Mouse (Mus musculus) hindbrain, embryonic 13.5 days (tissue): Measurements from ENCODE around the gene Lrit3. TPM values are rescaled to one million over a fixed set of nuclear protein-coding genes. Genes with fewer than 3 reads are reported as not detected.
"Not testable (repeated sequence)": the region's sequence is repeated elsewhere in the genome, so short reads cannot be mapped to it uniquely, and the experiment has no call there.

Experiments used
- ATAC-seq: fragments of 200-750 bp; cut with Nextera tagmentation; 2 replicates; pipeline ENCODE4 v1.8.0; 2017; ENCODE audit warnings: moderate TSS enrichment; ENCODE audit not compliant: low FRiP score
- H3K27ac ChIP-seq: fragments of 300-500 bp; sonication (generic); 2 replicates; pipeline ENCODE4 v1.5.1; 2015; ENCODE audit warnings: inconsistent platforms, mild to moderate bottlenecking, moderate library complexity
- H3K27me3 ChIP-seq: fragments of 300-500 bp; sonication (generic); 2 replicates; pipeline ENCODE4 v1.6.1; 2015; ENCODE audit warnings: mild to moderate bottlenecking, inconsistent platforms
- H3K36me3 ChIP-seq: fragments of 300-500 bp; sonication (generic); 2 replicates; pipeline ENCODE4 v1.6.1; 2015; ENCODE audit warnings: mild to moderate bottlenecking, inconsistent platforms
- H3K4me1 ChIP-seq: fragments of 300-500 bp; sonication (generic); replicated peaks from 2 replicates; pipeline ENCODE4 v1.6.1; 2015; ENCODE audit warnings: inconsistent platforms
- H3K4me2 ChIP-seq: fragments of 300-500 bp; sonication (generic); 2 replicates; pipeline ENCODE4 v1.6.1; 2015; ENCODE audit warnings: inconsistent platforms, mild to moderate bottlenecking, moderate library complexity
- H3K4me3 ChIP-seq: fragments of 300-500 bp; sonication (generic); 2 replicates; pipeline ENCODE4 v1.5.1; 2015; ENCODE audit warnings: mild to moderate bottlenecking, inconsistent platforms
- H3K9ac ChIP-seq: fragments of 300-500 bp; sonication (generic); 2 replicates; pipeline ENCODE4 v1.6.1; 2015; ENCODE audit warnings: mild to moderate bottlenecking, inconsistent platforms
- H3K9me3 ChIP-seq: fragments of 300-500 bp; sonication (generic); 2 replicates; pipeline ENCODE4 v1.6.1; 2016; ENCODE audit warnings: inconsistent platforms
- WGBS: fragments of 180-500 bp; shearing (Covaris S2); methylation state at CpG from one replicate; pipeline ENCODE4 v1.1.7; 2015; 5-methylcytosine and 5-hydroxymethylcytosine counted together
- polyA plus RNA-seq: library from polyadenylated mRNA; unstranded; fragments of >200 nt; fragmentation: Nextera tagmentation; extraction: Ambion mirVana; gene quantifications from 2 replicates; pipeline ENCODE4 v1.2.1, GENCODE M21; 2015

Gene Lrit3
- polyA plus RNA-seq, 1 experiment from 2014 or later, result not detected

DNA sequence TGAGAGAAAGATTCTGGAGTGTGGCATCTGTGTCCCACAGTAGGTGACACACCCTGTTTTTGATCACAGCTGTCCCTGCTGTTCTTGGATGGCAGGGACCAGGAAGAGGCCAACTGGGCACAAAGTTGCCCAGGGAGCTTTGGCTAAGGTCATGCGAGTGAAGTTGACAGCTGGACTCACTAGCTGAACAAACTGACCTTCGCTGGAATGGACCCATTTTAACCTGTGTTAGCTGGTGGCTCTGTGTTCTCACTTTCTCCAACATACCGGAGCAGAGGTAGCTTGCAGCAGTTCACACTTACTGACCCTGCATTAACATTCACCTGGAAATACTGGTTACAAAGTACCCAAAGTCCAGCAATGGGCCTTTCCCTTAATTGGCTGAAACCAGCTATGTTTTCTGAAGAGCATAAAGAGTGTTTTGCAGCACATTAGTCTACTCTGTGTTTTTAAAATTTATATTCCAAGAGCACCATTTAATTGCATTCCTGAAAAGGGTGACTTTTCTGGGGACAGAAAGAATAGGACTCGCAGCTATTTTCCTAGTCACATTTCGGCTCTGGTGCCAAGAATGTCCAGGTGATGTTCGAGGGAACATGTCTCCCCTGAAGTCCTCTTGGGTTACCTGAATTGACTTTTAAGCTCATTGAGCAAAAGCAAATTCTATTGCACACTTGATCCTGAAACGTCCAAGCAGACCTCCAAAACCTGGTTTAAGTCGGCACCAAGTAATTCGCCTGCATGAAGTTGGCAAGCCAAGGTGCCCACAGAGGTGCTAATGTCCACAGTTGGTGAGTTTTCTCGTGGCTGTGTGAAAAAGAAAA is 36.6 kb downstream of the Lrit3 start:
- Histone ChIP-seq H3K27me3 (no peaks in the 10 kb centered on the region), H3K4me3 (no peak overlapping the region), H3K4me1 (no peaks in the 10 kb centered on the region), H3K4me2 (no peak overlapping the region), H3K9me3 (no peaks in the 10 kb centered on the region), H3K9ac (no peak overlapping the region), H3K36me3 (no peaks in the 10 kb centered on the region), H3K27ac (no peak overlapping the region)
- WGBS, result 88% methylated on average over 10 of the region's 10 CpGs
- no peak for ATAC-seq

DNA sequence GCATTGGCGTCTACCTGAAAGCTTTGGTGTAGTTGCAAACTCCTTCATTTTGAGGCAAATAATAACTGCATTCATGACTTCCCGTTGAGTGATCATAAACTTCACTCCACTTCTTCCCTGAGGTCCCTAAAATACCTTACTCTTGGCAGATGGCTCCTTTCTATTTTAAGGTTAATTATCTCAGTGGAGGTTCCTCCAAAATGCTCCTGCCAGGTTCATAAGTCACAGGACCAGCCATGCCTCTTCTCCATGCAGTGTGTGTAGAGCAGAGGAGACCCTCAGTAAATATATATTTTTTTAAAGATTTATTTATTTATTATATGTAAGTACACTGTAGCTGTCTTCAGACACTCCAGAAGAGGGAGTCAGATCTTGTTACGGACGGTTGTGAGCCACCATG is 37.7 kb downstream of the Lrit3 start:
- Histone ChIP-seq H3K27me3 (no peaks in the 10 kb centered on the region), H3K4me2 (no peak overlapping the region), H3K4me3 (no peak overlapping the region), H3K27ac (no peak overlapping the region), H3K9ac (no peak overlapping the region), H3K36me3 (no peaks in the 10 kb centered on the region), H3K4me1 (no peaks in the 10 kb centered on the region), H3K9me3 (no peaks in the 10 kb centered on the region)
- WGBS, result 90% methylated on average over 4 of the region's 4 CpGs
- no peak for ATAC-seq

DNA sequence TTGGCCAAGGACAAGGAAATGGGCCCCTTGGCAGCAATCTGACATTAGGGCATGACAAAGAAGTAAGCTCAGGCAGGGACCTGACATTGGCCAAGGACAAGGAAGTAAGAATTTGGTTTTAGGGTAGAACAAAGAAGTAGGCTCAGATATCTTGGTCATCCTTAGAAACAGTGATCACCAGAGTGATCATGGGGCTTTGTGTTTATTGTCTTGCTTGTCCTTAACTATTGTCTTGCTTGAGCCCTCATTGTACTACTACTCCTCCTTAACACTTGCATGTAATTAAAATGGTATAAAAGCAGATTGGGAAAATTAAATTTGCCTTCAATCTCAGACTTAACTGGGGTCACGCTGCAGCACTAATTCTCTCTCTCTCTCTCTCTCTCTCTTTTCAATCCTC is 46.2 kb downstream of the Lrit3 start:
- H3K9me3 ChIP-seq, H3K9ac ChIP-seq, ATAC-seq, H3K4me3 ChIP-seq, H3K27me3 ChIP-seq, H3K27ac ChIP-seq, H3K4me2 ChIP-seq, H3K36me3 ChIP-seq: not testable (repeated sequence)
- peaks cover 15% of the 10 kb centered on the region for H3K4me1 ChIP-seq
- WGBS, result 97% methylated on average over 1 of the region's 1 CpGs

DNA sequence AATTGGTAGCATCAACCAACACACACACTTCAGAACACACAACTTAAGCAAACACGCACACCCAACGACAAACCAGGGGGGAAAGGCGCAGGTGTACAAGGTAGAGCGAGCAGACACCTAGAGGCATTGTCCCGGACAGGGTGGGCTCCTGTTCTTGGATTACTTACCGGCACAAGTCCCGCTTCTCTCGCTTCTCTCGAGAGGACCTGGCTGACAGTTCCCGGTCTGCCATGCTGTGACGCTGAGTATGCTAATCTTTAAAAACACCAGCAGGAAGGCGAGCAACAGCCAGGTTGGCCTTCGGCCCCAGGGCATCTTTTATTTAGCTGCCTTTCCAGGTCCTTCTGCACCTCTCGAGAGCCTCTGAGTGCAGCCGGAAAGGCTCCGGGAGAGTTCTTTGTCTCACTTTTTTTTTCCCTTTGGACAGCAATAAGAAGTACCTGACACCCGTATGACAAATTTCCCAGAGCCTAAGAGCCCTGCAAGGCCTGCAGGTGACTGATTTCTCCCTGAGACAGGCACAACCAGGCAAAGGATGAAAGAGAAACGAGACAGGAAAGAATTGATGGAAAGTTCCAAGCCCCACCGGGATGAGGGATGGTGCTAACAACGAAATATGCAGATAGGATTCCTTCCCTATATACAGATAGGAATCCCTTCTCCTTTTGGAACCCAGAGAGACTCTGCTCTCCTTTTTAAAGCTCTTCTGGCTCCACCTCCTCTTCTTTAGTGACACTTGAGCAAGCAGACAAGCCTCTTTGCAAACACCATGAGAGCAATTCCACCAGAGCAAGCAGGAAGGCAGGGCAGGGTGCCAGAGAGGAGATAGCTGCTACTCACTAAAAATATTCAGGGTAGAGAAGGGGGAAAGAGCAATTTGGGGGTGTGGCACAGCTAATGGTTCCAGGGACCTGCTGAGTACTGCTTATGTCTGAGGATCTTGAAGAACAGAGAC is 48.9 kb downstream of the Lrit3 start, which contains the start of gene Egf:
Gene Egf, minus strand, starts transcription at position 667 of the 955 bp plus-strand sequence.
- H3K9me3 ChIP-seq, result 0 out of 2 replicates have a peak, but pooled peaks cover 7% of the 10 kb centered on the region
- 13% methylated on average over 20 of the region's 20 CpGs for WGBS
- ATAC-seq, result no peak
- peak within 1 kb of the TSS; percentile 36 for H3K4me3 ChIP-seq
- no peaks in the 10 kb centered on the region for H3K27me3 ChIP-seq
- no peaks in the 10 kb centered on the region for H3K36me3 ChIP-seq
- H3K4me2 ChIP-seq, result peak within 1 kb of the TSS; percentile 58
- H3K9ac ChIP-seq, result peak within 1 kb of the TSS; percentile 60
- H3K4me1 ChIP-seq, result peaks cover 15% of the 10 kb centered on the region
- no peak within 1 kb of the TSS for H3K27ac ChIP-seq

DNA sequence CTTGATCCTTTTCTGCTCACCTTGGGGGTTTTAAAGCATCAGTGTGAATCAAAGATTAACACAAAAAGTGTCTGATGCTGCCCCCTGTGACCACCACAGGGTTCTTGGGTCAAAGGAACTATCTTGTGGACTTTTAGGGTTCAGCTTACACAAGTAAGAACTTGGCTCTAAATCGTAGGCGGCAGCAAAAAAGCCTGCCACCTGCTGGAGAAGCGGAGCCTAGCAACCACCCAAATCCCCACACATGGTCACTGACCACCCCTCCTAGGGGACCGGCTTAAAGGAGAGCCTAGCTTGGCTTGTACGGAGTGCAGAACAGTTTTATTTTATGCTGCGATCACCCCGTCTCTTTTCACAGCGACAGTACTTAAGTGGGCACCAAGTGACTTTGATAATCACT is 59.0 kb downstream of the Lrit3 start:
- Histone ChIP-seq H3K4me2 (no peak overlapping the region), H3K4me1 (no peaks in the 10 kb centered on the region), H3K9me3 (no peaks in the 10 kb centered on the region), H3K27me3 (no peaks in the 10 kb centered on the region), H3K9ac (no peak overlapping the region), H3K36me3 (no peaks in the 10 kb centered on the region), H3K27ac (no peak overlapping the region), H3K4me3 (no peak overlapping the region)
- WGBS, result 50% methylated on average over 8 of the region's 8 CpGs
- no peak for ATAC-seq

DNA sequence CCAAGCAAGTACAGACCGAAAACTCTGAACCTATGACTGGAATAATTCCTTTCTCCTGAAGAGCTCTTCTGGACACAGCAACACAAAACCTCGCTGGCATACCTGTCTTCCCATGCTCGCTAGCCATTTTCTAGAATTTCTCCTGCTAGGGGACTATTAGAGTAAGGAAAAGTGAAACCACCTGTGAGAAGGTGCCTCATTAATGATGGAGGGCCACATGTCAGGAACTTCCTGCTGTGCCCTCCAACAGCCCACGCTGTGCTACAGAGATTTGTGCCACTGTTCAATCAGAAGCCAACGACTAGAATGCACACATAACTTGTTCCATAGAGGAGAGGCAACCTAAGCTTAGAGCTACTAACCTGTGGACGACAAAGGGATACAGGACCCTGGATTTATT is 61.0 kb downstream of the Lrit3 start:
- Histone ChIP-seq H3K27me3 (no peaks in the 10 kb centered on the region), H3K9me3 (no peaks in the 10 kb centered on the region), H3K4me1 (no peaks in the 10 kb centered on the region), H3K9ac (no peak overlapping the region), H3K4me2 (no peak overlapping the region), H3K27ac (no peak overlapping the region), H3K4me3 (no peak overlapping the region), H3K36me3 (no peaks in the 10 kb centered on the region)
- 83% methylated on average over 6 of the region's 6 CpGs for whole genome bisulfite sequencing
- no peak for ATAC-seq

DNA sequence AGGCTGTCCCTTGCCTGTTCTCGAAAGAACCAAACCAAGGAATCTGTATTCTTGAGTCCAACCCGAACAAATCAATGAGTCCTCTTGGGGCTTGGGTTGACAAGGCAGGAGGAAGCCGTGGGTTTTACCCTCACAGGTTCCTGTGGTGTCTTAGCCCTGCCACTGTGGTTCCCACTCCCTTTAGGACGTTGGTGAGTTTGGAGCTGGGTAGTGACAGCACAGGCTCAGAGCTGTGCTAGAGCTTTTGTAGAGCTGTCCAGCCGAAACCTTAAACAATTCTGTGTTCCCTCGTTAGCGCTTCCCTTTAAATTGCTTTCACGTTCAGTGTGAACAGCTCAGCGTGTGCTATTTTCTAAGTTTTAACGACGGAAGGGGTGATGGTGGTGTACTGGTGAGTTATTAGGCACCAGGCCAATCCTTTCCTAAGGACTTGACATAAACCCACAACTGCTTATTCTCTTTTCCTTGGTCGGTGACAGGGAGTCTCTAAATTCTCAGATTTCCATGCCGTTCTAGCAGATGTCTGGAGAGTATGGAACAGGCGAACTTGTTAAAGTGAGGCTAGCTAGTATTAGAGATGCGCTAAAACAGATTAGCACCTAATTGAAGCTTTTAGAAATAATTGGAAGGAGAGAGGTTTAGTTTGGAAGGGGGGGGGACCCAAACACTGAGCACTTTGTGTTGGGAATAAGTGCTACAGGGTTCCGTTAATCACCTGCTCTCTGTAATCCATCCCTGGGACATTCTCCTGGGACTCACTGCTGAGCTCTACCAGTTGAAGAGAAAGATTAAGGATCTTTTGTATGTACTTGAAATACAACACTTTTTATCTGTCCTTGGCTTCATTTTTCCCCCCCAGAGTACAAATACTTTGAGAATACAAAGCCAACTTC is 65.3 kb downstream of the Lrit3 start:
- WGBS, result 78% methylated on average over 16 of the region's 16 CpGs
- no peaks in the 10 kb centered on the region for H3K27me3 ChIP-seq
- no peaks in the 10 kb centered on the region for H3K4me1 ChIP-seq
- no peak overlapping the region for H3K9ac ChIP-seq
- no peaks in the 10 kb centered on the region for H3K36me3 ChIP-seq
- no peak for ATAC-seq
- no peak overlapping the region for H3K4me3 ChIP-seq
- no peak overlapping the region for H3K4me2 ChIP-seq
- H3K27ac ChIP-seq, result no peak overlapping the region
- H3K9me3 ChIP-seq, result no peaks in the 10 kb centered on the region

Other genes starting within 250 kb of the Lrit3 start
- 2.7 and 2.9 TPM in 2 replicates for gene Egf, start 48.7 kb downstream of the Lrit3 start, polyA plus RNA-seq
- 0.22 and 0.29 TPM in 2 replicates for gene Rrh, start 18.6 kb upstream of the Lrit3 start, polyA plus RNA-seq
- gene Gar1, start 27.4 kb upstream of the Lrit3 start, polyA plus RNA-seq, result 44.6 and 46.4 TPM in 2 replicates
- 0.41 and 0.51 TPM in 2 replicates for gene Cfi, start 31.9 kb upstream of the Lrit3 start, polyA plus RNA-seq
- 28.3 and 30.0 TPM in 2 replicates for gene Pla2g12a, start 74.6 kb upstream of the Lrit3 start, polyA plus RNA-seq
- 36.5 and 38.7 TPM in 2 replicates for gene Casp6, start 97.4 kb upstream of the Lrit3 start, polyA plus RNA-seq
- gene Mcub, start 166.2 kb upstream of the Lrit3 start, polyA plus RNA-seq, result 3.6 and 4.0 TPM in 2 replicates